Comparison of ENCODE assay signal across 9 mouse cellular contexts in the genomic region with DNA sequence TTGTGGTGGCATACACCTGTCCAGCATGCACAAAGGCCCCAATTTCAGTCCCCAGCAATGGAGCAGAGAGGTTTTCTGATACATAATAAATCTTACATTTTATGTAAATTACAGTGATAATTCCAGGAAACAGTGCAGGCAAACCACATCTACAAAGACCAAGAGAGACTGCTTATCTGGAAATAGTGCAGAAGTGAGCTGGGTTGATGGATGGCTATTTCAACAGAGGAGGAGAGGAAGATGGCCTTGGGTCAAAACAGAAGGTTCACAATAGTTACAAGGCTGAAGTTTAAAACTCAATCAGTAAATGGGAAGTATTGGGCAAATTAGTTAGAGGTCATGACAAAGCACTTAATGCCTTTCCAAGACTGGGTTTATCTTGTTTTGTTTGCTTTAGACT. TPM values are rescaled to one million over a fixed set of nuclear protein-coding genes. Genes with fewer than 3 reads are reported as not detected.
DNase-seq lines count a peak whose midpoint lies in the region; ATAC-seq and TF ChIP-seq lines count a peak whose summit lies in the region.
"Had no signal": no experiment of that assay in that cellular context is flagged by ENCODE, and none has a peak within 500 bp of the region (broad histone marks: within the 10 kb centered on the region; RNA-seq: fewer than 3 reads in every experiment).

No protein-coding gene starts in this region.

- H3K4me2 ChIP-seq in embryonic facial prominence, embryonic 13.5 days = peak overlapping the region; percentile 88
- peak overlapping the region; percentile 89 for H3K4me2 ChIP-seq in limb, embryonic 14.5 days (replicated peaks; ENCODE audit: low read depth, low read length, severe bottlenecking)

- H3K27ac ChIP-seq in embryonic facial prominence, embryonic 13.5 days = peak overlapping the region; percentile 99; the same call in 1 of the 2 replicates
- H3K27ac ChIP-seq in limb, embryonic 14.5 days (replicated peaks; ENCODE audit: low read depth, low read length) = peak overlapping the region; percentile 99; the same call in 1 of the 2 replicates

- ATAC-seq in erythroblast, adult 5-6 weeks (replicated peaks; ENCODE audit: low FRiP score, poor library complexity, severe bottlenecking) = no peak
- no peak for ATAC-seq in embryonic facial prominence, embryonic 13.5 days (ENCODE audit: insufficient number of reproducible peaks, insufficient read depth, low FRiP score, low TSS enrichment, low read depth)
- ATAC-seq in limb, embryonic 14.5 days (ENCODE audit: low FRiP score, low read depth) = no peak

- TF ChIP-seq POLR2A in limb, embryonic 14.5 days (IDR thresholded peaks at IDR 0.05; ENCODE audit: borderline replicate concordance, extremely low read depth, insufficient read depth, insufficient read length) = no peak

- peak overlapping the region; percentile 100 for H3K9ac ChIP-seq in embryonic facial prominence, embryonic 13.5 days
- peak overlapping the region; percentile 98 for H3K9ac ChIP-seq in limb, embryonic 14.5 days (ENCODE audit: low read depth, low read length, severe bottlenecking)

- no peaks in the 10 kb centered on the region for H3K9me3 ChIP-seq in erythroblast, embryonic 14.5 days (ENCODE audit: control insufficient read depth, low read length)
- H3K9me3 ChIP-seq in embryonic facial prominence, embryonic 13.5 days = no peaks in the 10 kb centered on the region
- no peaks in the 10 kb centered on the region for H3K9me3 ChIP-seq in limb, embryonic 14.5 days (ENCODE audit: control insufficient read depth, low read length)

- H3K4me3 ChIP-seq in erythroblast, embryonic 14.5 days (replicated peaks) = peak overlapping the region; percentile 99
- peak overlapping the region; percentile 99 for H3K4me3 ChIP-seq in embryonic facial prominence, embryonic 13.5 days
- H3K4me3 ChIP-seq in limb, embryonic 14.5 days (replicated peaks; ENCODE audit: low read length) = peak overlapping the region; percentile 97

- peaks cover 5% of the 10 kb centered on the region for H3K36me3 ChIP-seq in erythroblast, embryonic 14.5 days (ENCODE audit: control insufficient read depth)
- no peaks in the 10 kb centered on the region for H3K36me3 ChIP-seq in embryonic facial prominence, embryonic 13.5 days
- no peaks in the 10 kb centered on the region for H3K36me3 ChIP-seq in limb, embryonic 14.5 days (ENCODE audit: control insufficient read depth, insufficient read depth, low read length)

- H3K4me1 ChIP-seq in erythroblast, embryonic 14.5 days (ENCODE audit: control insufficient read depth) = peaks cover 36% of the 10 kb centered on the region
- peaks cover 8% of the 10 kb centered on the region for H3K4me1 ChIP-seq in embryonic facial prominence, embryonic 13.5 days
- H3K4me1 ChIP-seq in limb, embryonic 14.5 days (ENCODE audit: control insufficient read depth, insufficient read depth, low read length) = peaks cover 6% of the 10 kb centered on the region; the same call in 1 of the 2 replicates

- peak; percentile 37 for DNase-seq in 416B (ENCODE audit: low read depth)
- no peak for DNase-seq in limb, embryonic 14.5 days (ENCODE audit: low spot score)
- DNase-seq in testis, postnatal 14 days (ENCODE audit: low spot score) = no peak
- DNase-seq in cerebellum, postnatal 10 days = no peak
- DNase-seq in lung, postnatal 10 days = no peak

- peaks cover 4% of the 10 kb centered on the region; the same call in 1 of the 2 replicates for H3K27me3 ChIP-seq in erythroblast, embryonic 14.5 days (ENCODE audit: control insufficient read depth)
- no peaks in the 10 kb centered on the region for H3K27me3 ChIP-seq in embryonic facial prominence, embryonic 13.5 days
- no peaks in the 10 kb centered on the region for H3K27me3 ChIP-seq in limb, embryonic 14.5 days (ENCODE audit: control insufficient read depth, insufficient read depth, low read length)

RNA-seq across cellular contexts. Expression of a gene that starts 0.9 kb away (rescaled TPM):
- 2.4 and 3.2 TPM in 2 replicates for polyA plus RNA-seq in erythroblast, embryonic 14.5 days (2012)
- 42.4 and 49.8 TPM in 2 replicates for total RNA-seq in erythroblast, adult 5-6 weeks (2015; ENCODE audit: low replicate concordance)
- total RNA-seq in erythroblast, adult 5-6 weeks (2017; ENCODE audit: low replicate concordance) = 89.2 and 128 TPM in 2 replicates
- 21.7 and 22.8 TPM in 2 replicates for polyA plus RNA-seq in embryonic facial prominence, embryonic 13.5 days (2015; fragmentation: Nextera tagmentation; extraction: Ambion mirVana)
- 46.8 and 48.6 TPM in 2 replicates for polyA plus RNA-seq in limb, embryonic 14.5 days (2012; rRNA removed)
- polyA plus RNA-seq in limb, embryonic 14.5 days (2014; fragmentation: Nextera tagmentation; extraction: Ambion mirVana) = 16.8 and 21.6 TPM in 2 replicates

RNA-seq across cellular contexts. Expression of a gene that starts 52.0 kb away (rescaled TPM):
- polyA plus RNA-seq in erythroblast, embryonic 14.5 days (2012) = 0.42 and 0.60 TPM in 2 replicates
- 24.2 and 25.7 TPM in 2 replicates for total RNA-seq in erythroblast, adult 5-6 weeks (2015; ENCODE audit: low replicate concordance)
- 36.8 and 52.1 TPM in 2 replicates for total RNA-seq in erythroblast, adult 5-6 weeks (2017; ENCODE audit: low replicate concordance)
- 65.4 and 75.2 TPM in 2 replicates for polyA plus RNA-seq in embryonic facial prominence, embryonic 13.5 days (2015; fragmentation: Nextera tagmentation; extraction: Ambion mirVana)
- 82.0 and 110 TPM in 2 replicates for polyA plus RNA-seq in limb, embryonic 14.5 days (2012; rRNA removed)
- polyA plus RNA-seq in limb, embryonic 14.5 days (2014; fragmentation: Nextera tagmentation; extraction: Ambion mirVana) = 94.9 and 109 TPM in 2 replicates

RNA-seq across cellular contexts. Expression of a gene that starts 52.3 kb away (rescaled TPM):
- 0.03 TPM in 1 of 2 replicates, not detected in the other for polyA plus RNA-seq in erythroblast, embryonic 14.5 days (2012)
- total RNA-seq in erythroblast, adult 5-6 weeks (2015; ENCODE audit: low replicate concordance) = not detected in 2 replicates
- not detected in 2 replicates for total RNA-seq in erythroblast, adult 5-6 weeks (2017; ENCODE audit: low replicate concordance)
- polyA plus RNA-seq in embryonic facial prominence, embryonic 13.5 days (2015; fragmentation: Nextera tagmentation; extraction: Ambion mirVana) = not detected in 2 replicates
- polyA plus RNA-seq in limb, embryonic 14.5 days (2012; rRNA removed) = 0.10 TPM in 2 replicates
- not detected in 2 replicates for polyA plus RNA-seq in limb, embryonic 14.5 days (2014; fragmentation: Nextera tagmentation; extraction: Ambion mirVana)
- total RNA-seq: hematopoietic stem cell, adult 5-6 weeks had no signal

Comparison
In these comparisons a context has a peak if more than half of its experiments do, and no peak if none do; other contexts are left out.
1. RNA of a gene that starts 52.0 kb away (polyA plus RNA-seq): 82.0 to 110 TPM in limb, embryonic 14.5 days and 65.4 to 75.2 TPM in embryonic facial prominence, embryonic 13.5 days; 0.42 to 0.60 TPM in erythroblast, embryonic 14.5 days; every median in the first group is over 10 times any median in the second.
2. Peak in every context shown above with its lines, with median percentiles within 50 percentile points of each other: H3K4me3 ChIP-seq.